Mouse (Mus musculus) telencephalon, adult 2 months (tissue): ENCODE measurements around the gene Akap12.

ENCODE experiments used
- DNase-seq: peaks from one replicate; pipeline ENCODE4 v3.0.0-alpha.2; 2011; ENCODE audit warnings: low read depth, low spot score

Gene Akap12

DNA sequence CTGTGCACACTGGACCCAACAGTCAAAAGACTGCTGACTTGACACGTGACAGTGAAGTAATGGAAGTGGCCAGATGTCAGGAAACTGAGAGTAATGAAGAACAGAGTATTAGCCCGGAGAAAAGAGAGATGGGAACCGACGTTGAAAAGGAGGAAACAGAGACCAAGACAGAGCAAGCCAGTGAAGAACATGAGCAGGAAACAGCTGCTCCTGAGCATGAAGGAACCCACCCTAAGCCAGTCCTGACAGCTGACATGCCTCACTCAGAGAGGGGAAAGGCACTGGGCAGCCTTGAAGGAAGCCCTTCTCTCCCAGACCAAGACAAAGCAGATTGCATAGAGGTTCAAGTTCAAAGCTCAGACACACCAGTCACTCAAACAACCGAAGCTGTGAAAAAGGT, 90.5 kb downstream of the Akap12 start:
- no peak for DNase-seq

DNA sequence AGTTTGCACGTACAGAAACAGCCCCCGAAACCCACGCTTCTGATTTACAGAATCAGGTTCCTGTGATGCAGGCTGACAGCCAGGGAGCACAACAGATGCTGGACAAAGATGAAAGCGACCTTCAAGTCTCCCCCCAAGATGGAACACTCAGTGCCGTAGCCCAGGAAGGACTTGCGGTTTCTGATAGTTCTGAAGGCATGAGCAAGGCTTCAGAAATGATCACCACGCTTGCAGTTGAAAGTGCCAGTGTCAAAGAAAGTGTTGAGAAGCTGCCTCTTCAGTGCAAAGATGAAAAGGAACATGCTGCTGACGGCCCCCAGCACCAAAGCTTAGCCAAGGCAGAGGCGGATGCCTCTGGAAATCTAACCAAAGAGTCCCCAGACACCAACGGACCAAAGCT, 91.3 kb downstream of the Akap12 start:
- no peak for DNase-seq

DNA sequence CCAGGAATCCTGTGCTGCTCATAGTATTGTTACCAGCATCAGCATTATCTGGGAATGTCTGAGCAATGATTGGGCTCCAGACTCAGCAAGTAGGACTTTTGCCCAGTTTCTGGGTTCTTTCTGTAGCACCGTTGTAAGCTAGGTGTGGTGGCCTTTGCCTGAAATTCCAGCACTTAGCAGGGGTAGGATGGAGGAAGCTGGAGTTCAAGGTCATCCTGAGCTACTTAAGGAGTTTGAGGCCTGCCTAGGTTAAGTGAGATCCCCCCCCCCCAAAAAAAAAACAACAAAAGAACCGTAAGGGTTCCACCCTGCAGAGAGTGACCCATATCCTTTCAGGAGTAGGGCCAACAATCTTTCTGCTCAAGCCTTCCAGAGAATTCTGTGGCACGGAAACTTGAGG, 98.4 kb downstream of the Akap12 start:
- no peak for DNase-seq

DNA sequence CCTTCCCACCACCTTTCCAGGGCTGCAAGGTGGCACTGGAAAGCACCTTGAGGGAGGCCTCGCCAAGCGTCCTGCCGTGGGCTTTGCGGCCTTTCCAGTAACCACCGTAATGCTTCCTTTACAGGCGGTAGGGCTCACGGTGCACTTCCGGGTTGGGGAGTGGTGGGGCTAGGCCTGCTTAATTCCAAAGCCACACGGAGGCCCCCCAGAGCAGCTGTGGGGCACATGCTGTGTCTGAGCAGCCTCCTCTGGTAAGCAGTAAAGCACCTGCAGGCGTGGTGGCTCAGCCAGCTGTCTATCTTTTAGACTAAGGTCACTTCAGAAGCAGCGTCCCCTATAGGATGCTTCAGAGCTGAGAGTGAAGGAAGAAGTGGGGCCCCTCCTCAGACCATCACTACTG, 103.9 kb downstream of the Akap12 start:
- DNase-seq: no peak

DNA sequence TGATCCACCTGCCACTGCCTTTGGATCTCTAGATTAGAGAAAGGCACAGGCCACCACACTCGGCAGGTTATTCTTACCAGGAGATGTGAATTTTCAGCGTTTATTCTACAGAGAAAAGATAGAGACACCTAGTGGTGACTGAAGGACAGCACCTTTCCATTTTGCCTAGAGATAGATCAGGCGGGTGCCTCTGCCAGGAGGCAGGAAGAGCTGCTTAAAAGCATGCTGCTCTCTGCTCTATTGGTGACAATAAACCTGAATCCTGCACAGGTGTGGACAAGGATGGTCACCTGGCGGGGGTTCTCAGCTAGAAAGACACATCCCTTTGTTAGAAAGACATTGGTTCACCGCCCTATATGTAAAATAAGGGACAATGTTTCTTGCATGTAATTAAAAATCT, 105.8 kb downstream of the Akap12 start:
- DNase-seq: peak; percentile 34

DNA sequence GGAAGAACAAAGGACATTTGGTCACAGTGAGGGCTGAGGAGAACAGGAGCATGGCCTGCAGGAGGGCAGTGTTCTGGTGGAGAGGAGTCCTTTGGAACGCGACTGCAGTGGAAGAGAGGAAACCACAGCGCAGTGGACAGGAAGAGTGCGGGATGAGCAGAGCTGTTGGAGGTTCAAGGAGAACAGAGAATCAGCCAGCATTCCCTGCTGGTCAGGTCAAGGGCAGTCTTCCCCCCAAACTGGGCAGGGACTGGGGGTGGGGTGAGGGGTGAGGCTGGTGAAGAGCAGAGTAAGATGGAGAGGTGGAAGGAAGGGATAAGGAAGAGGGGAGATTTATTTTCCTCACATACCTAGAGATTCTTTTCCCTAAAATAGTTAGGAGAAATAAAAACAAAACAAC, 107.4 kb downstream of the Akap12 start:
- no peak for DNase-seq

DNA sequence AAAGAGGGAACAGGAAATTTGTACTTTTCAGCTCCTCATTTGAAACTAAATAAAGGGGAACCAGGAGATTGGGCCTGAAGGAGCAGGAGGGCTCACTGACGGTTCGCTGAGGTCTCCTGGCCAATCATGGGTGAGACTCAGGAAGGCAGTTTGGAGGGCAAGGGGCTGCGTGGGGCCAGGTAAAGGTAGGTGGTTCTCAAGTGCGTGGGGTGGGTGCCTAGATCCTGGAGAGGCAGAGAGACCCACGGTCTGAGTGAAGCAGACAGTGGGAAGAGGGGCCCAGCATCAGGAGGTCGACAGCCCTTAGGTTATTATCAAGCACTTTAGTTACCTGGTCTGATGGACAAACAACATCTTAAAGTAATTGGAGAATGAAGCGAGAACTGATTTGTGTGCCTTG, 108.1 kb downstream of the Akap12 start:
- no peak for DNase-seq

DNA sequence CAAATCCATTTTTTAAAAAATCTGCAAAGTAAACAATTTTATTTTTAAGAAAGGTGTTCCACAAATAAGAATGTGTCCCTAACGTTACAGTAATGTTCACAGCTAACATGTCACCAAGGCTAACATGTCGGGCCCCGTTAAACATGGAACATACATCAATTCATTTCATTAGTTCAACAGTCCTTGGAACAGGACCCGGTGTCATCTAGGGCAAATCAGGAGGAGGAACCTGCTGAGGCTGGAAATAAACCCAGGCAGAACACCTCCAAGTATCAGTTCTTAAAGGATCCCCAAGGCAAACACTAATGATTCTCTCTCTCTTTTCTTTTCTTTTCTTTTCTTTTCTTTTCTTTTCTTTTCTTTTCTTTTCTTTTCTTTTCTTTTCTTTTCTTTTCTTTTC, 108.6 kb downstream of the Akap12 start:
- no peak for DNase-seq

DNA sequence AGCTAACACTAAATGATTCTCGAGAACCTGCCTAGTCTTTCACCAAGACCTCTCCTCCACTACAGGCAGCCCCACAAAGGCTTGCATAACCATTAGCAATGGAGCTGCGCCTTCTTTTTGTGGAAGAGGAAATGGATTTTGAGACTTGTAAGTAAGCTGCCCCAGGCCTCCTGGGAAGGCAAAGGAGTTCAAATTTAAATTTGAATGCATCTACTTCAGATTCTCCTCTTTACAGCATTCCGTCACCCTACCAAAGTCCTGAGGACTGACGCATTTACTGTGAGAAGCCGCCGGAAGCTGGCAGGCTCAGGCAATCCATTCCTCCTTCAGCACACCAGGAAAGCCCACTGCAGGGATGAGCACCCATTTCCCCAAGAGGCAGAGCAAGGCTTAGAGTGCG, 109.1 kb downstream of the Akap12 start:
- DNase-seq: no peak

DNA sequence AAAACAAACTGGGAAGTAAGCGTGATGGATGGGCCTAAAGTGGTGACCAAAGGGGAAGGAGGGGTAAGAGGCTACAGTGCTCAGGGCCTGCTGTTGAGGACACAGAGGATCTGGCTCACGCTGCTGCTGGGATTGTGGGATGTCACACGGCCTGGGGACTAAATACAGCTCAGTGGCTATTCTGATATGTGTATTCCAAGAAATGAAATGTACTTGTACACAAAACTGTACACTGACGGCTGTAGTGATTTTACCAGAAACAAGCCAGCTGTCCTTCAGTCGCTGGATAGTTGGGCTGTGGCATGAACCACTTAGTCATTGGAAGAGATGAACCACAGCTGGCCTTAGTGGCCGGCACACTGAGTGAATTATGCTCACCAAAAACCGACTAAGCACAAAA, 110.3 kb downstream of the Akap12 start:
- no peak for DNase-seq

DNA sequence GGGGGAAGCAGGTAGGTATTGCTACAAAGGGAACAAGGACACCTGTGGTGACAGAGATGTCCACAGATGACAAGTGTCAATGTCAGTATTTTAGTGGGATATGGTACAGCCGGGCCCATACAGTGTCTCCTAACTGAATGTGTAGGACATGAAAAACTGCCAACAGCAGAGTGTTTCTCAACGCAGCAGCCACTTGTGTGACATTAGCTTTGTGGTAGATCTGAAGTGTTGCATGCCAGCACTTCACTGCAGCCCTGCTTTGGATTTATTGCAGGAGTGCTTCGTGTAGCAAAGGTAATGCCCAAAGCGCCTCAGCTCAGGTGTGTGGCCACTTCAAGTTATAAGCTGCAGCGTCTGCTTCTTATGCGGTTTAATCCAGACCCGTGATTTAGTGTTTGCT, 110.8 kb downstream of the Akap12 start:
- DNase-seq: no peak

DNA sequence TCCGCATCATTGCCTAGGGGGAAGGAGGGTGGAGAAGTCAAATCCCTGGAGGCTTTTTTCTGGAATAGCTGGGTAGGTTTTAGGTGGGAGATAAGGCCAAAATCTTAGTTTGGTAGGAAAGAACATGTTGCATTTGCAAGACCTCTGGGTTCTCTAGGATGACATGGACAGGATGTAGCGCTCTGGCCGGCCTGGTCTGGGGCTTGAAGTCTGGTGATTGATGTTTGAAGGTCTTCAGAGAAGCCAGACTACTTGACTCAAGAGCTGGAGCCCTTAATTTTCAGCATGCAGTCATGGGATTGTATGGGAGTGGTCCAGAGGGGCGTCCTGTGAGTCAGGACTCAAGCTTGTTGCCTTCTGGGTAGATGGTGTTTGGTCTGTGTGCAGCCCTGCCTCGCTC, 114.6 kb downstream of the Akap12 start:
- no peak for DNase-seq

DNA sequence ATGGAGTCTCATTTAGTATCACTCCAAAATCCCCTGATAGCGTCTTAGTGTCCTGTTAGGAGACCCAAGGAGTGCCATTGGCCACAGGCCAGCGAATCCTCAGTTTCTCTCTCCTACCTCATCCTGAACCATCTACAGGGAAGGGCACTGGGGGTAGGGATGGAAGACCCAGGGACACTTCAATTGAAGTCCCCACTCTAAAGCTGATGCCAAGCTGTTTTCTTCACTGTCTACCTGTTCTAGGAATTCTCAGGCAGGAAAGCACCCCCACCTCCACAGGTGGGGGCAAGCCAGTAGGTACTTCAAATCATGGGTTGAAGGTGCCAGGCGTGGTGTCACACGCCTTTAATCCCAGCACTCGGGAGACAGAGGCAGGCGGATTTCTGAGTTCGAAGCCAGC, 118.1 kb downstream of the Akap12 start:
- DNase-seq: no peak

DNA sequence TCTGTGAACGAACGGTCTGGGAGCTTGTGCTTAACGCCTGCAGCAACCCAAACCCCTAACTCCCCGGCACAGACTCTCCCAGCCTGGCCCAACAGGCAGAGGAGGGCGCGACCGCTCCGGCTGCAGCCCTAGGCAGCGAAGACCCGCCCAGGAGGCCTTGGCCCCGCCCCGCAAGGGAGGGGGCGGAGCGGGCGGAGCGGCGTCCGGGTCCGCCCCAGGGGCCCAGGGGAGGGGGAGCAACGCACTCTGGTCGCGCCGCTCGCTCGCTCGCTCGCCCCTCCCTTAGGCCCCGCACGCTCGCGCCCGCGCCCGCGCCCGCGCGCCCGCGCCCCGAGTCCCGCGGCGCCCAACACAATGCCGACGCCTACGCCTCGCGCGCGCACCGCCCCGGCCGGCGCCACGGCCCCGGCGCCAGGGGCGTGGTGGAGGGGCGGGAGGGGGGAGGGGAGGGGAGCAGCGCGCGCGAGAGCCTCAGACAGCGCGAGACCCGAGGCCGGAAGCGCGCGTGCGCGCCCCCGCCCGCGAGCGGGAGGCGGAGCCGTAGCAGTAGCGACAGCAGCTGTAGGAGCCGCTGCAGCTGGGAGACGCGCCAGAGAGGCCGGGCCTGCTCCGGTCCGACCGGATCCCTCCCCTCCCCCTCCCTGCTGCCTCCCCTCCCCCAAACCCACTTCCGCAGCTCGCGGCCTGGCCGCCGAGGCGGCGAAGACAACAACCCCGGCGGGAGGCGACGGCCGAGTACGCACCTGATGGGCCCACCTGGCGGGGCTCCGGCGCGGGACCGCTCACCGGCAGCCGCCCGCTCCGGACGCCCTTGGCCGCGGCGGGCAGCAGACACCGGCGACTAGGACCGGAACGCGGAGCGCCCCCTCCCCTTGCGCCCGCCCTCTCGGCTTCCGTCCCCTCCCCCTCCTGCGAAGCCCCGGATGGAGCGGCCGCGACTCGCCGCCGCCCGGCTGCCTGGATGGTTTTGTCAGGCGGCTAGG, 120.7 kb downstream of the Akap12 start:
- DNase-seq: peak; percentile 87

DNA sequence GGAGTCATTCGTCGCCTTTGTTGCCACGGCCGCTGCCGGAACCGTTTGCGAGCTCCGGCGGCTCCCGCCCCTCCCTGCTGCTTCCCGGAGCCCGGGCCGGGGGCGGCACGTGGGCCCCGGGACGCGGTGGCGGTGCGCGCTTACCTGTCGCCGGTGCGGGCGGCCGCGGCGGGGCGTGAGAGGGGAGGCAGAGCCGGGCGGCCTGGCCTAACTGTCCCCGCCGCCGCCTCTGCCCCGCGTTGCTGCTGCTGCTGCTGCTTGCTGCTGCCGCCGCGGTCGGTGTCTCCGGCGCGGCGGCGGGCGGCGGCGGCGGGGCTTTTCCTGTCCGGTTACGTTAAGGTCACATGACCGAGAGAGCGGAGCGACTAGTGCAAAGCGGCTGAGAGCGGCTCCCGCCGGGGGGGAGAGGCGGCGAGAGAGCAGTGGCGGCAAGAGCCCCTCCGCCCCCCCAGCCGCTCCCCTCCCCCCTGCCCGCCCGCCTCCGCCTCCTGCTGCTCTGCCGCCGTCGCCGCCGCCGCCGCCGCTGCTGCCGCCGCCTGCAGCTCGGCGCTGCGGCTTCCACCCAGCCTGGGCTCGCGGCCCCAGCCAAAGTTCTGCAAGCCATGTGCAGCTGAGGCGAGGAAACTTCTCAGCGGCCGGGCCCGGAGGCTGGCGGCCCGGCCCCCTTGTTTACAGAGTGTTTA, 121.7 kb downstream of the Akap12 start, which contains the start of gene Zbtb2:
Zbtb2 (minus strand) TSS at position 408 of the 683 bp plus-strand sequence.
- DNase-seq: no peak

DNA sequence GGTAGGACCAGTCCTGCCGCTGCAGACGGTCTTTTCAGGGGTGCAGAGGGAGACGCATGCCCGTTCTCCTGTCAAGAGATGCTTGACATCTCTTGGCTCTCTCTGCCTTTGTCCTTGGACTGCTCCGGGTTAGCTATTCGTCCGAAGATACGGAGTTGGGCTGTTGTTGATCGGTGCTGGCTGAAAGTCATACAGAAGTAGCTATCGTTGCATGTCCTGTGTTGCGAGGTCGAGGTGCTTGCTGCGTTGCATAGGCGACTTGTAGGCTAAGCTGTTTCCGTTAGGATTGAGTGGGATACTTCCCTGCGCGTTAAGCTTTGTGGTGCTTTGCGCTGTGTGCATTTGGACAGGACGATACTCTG, 122.2 kb downstream of the Akap12 start:
- DNase-seq: no peak

DNA sequence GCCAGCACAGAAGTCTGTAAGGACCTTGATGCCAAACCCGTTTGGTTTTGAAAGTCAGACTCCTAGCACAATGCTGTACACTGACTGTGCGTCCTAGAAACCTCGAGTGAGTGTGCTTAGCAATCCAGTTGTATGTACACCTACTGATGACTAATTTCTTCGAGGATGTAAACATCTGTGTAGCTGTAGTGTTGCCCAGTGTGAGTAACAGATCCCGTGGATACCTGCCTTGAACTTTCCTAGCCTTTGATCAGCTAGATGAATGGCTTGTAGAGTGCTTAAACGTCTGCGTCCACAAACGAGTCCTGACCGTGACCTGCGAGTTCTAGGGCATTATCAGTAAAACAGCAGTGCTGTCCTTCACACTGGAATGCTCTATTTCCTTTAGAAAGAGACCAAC, 122.9 kb downstream of the Akap12 start:
- DNase-seq: no peak

DNA sequence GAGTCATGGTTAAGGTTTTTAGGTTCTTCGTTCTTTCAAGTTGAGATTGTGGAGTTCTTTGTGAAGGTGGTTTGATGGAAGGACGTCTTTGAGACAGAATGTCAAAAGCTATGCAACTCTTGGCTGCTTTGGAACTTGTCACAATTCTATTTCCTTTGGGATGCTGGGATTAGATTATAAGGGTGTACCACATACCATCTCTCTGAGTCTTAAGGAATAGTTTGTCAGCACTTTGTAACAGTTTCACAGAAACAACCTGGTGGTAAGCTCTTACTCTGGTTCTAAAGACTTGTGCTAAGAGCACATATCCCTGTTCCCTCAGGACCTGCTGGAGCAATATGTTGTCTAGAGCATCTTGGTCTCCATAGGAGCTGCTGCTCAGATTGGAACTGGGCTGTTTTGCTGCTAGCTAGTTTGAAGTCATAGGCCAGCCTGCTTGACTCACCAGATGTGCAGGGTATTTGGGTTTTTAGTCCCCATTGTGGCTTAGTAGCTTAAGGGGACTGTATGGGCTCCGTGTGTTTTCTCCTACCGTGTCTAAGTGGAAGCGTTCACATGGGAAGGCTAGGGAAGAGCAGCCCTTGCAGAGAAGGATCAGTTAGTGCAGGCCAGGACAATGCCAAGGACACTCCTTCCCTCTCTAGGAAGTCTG, 123.4 kb downstream of the Akap12 start:
- no peak for DNase-seq

DNA sequence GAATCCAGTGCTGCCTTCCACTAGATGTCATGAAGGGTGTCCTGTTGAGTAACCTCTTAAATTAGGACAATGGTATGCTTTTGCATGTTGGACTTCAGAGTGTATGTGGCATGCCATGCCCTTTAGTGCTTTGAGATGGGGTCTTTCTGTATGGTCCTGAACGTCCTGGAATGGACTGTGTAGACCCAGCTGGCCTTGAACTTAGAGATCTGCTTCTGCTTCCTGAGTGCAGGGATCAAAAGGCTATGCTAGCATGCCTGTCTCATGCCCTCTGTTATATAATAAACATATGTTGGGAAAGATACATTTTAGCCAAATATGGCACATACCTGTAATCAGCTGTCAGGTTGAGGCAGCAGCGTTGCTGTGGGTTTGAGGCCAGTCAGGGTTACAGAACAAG, 124.4 kb downstream of the Akap12 start:
- DNase-seq: no peak

DNA sequence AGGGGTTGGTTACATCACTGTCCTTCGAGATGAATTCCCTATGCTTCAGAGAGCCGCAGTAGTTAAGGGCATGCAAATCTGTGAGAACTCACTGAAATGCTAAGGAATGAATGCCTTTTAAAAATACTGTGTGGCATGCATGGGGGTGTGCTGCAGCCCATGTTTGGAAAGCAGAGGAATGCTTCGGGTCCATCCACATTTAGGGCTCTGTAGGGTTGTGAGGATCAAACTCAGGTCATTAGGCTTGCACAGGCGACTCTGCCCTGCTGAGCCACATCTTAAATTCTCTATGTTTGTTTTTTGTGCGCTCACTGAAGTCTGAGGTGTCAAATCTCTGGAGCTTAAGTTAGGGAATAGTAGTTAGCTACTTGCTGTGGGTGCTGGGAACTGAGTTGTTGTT, 124.9 kb downstream of the Akap12 start:
- no peak for DNase-seq

DNA sequence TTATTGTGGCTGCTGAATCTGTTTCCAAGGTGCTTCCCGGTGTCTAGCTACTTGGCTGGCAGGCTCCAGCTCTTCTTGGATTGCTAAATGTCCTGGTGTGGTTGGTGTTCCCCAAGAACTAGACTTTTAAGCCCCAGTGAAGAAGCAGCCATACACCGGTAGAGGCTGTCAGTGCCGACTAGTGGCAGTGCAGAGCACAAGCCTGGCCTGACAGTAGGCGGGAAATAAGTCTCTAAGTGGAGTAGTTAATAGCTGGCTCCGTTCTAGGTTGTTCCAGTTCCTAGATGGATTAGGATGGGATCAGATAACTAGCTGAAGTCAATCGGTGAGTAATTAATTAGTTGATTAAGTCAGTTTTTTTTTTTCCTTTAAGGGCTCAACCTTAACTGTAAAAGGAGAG, 125.7 kb downstream of the Akap12 start:
- no peak for DNase-seq

DNA sequence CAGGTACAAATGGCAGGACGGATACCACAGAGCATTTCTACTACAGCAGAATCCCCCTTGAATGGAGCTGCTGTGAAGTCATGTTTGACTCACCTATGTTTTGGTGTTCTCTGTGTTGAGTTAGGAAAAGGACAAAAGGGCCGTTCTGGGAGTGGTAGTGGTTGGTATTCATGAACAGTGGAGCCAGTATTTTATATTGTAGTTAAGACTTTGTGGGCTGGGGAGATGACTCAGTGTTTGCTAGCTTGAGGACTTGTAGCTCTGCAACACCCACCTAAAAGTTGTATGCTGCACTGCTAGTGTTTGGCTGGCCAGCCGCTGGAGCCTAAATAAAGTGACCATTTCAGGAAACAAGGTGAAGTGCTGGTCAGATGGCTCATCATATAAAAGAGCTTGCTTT, 129.1 kb downstream of the Akap12 start:
- no peak for DNase-seq

DNA sequence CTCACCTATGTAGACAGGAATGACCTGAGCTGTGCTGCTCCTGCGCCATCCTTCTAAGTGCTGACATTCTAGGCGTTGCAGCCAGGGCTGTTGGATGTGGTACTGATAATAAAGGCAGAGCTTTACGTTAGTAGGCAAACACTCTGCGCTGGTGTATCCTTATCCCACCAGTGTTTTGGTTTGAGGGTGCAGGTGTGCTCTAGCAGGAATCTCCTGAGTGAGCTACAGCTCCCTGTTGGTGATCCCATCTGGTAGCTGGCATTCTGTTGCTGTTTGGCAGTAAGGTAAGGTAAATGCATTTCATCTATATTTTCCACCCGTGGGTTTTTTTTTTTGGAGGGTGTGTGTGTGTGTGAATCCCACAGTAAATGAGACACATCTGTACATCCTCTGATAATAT, 131.9 kb downstream of the Akap12 start:
- no peak for DNase-seq
